Mouse (Mus musculus): ENCODE data around the gene Parvg. TPM values are rescaled to one million over a fixed set of nuclear protein-coding genes. Genes with fewer than 3 reads are reported as not detected.
A peak's percentile ranks its signal among the peaks of the same experiment; 100 is the strongest.

Parvg gene
- polyA plus RNA-seq, 1 experiment from 2014 or later, result 2.1 TPM

GRCm38 (mm10) chr15:84301641-84302420 lies 22.0 kb upstream of the Parvg start:
- peaks cover 61% of the 10 kb centered on the region for H3K4me1 ChIP-seq (ENCODE audit: insufficient read depth, low read length)
- H3K9ac ChIP-seq (replicated peaks; ENCODE audit: low read length), result no peak overlapping the region
- H3K4me3 ChIP-seq (ENCODE audit: low read length), result no peak overlapping the region
- WGBS, result 64% methylated on average over 8 of the region's 8 CpGs
- H3K27me3 ChIP-seq (ENCODE audit: insufficient read depth, low read length), result 0 out of 2 replicates have a peak, but pooled peaks cover 2% of the 10 kb centered on the region
- no peak overlapping the region for H3K4me2 ChIP-seq (replicated peaks; ENCODE audit: low read depth, low read length)
- H3K36me3 ChIP-seq (ENCODE audit: insufficient read depth, low read length), result no peaks in the 10 kb centered on the region
- H3K9me3 ChIP-seq (ENCODE audit: low read length), result no peaks in the 10 kb centered on the region
- H3K27ac ChIP-seq (ENCODE audit: low read length), result no peak overlapping the region
- ATAC-seq (ENCODE audit: low FRiP score, low TSS enrichment), result no peak

GRCm38 (mm10) chr15:84303264-84303663 lies 20.6 kb upstream of the Parvg start:
- no peak overlapping the region for H3K4me2 ChIP-seq (replicated peaks; ENCODE audit: low read depth, low read length)
- H3K27ac ChIP-seq (ENCODE audit: low read length), result no peak overlapping the region
- 57% methylated on average over 10 of the region's 10 CpGs for WGBS
- H3K9me3 ChIP-seq (ENCODE audit: low read length), result no peaks in the 10 kb centered on the region
- 0 out of 2 replicates have a peak, but pooled peaks cover 2% of the 10 kb centered on the region for H3K27me3 ChIP-seq (ENCODE audit: insufficient read depth, low read length)
- H3K4me1 ChIP-seq (ENCODE audit: insufficient read depth, low read length), result peaks cover 57% of the 10 kb centered on the region
- ATAC-seq (ENCODE audit: low FRiP score, low TSS enrichment), result no peak
- H3K9ac ChIP-seq (replicated peaks; ENCODE audit: low read length), result no peak overlapping the region
- H3K36me3 ChIP-seq (ENCODE audit: insufficient read depth, low read length), result no peaks in the 10 kb centered on the region
- no peak overlapping the region for H3K4me3 ChIP-seq (ENCODE audit: low read length)

GRCm38 (mm10) chr15:84305333-84305732 lies 18.5 kb upstream of the Parvg start:
- Histone ChIP-seq H3K4me1 (ENCODE audit: insufficient read depth, low read length) (peaks cover 39% of the 10 kb centered on the region), H3K27ac (ENCODE audit: low read length) (no peak overlapping the region), H3K4me2 (replicated peaks; ENCODE audit: low read depth, low read length) (no peak overlapping the region), H3K36me3 (ENCODE audit: insufficient read depth, low read length) (no peaks in the 10 kb centered on the region), H3K9me3 (ENCODE audit: low read length) (no peaks in the 10 kb centered on the region), H3K27me3 (ENCODE audit: insufficient read depth, low read length) (no peaks in the 10 kb centered on the region), H3K9ac (replicated peaks; ENCODE audit: low read length) (no peak overlapping the region), H3K4me3 (ENCODE audit: low read length) (no peak overlapping the region)
- no peak for ATAC-seq (ENCODE audit: low FRiP score, low TSS enrichment)
- WGBS, result 35% methylated on average over 10 of the region's 10 CpGs

- Histone ChIP-seq H3K9ac (replicated peaks; ENCODE audit: low read length) (no peak overlapping the region), H3K4me2 (replicated peaks; ENCODE audit: low read depth, low read length) (no peak overlapping the region), H3K4me1 (ENCODE audit: insufficient read depth, low read length) (peaks cover 49% of the 10 kb centered on the region), H3K4me3 (ENCODE audit: low read length) (no peak overlapping the region), H3K27ac (ENCODE audit: low read length) (no peak overlapping the region), H3K9me3 (ENCODE audit: low read length) (no peaks in the 10 kb centered on the region), H3K36me3 (ENCODE audit: insufficient read depth, low read length) (no peaks in the 10 kb centered on the region), H3K27me3 (ENCODE audit: insufficient read depth, low read length) (no peaks in the 10 kb centered on the region)
- 51% methylated on average over 11 of the region's 11 CpGs for WGBS
- ATAC-seq (ENCODE audit: low FRiP score, low TSS enrichment), result no peak
Measured at GRCm38 (mm10) chr15:84310271-84310670, 13.6 kb upstream of the Parvg start.

GRCm38 (mm10) chr15:84311295-84312085 lies 12.3 kb upstream of the Parvg start:
- Histone ChIP-seq H3K9ac (replicated peaks; ENCODE audit: low read length) (no peak overlapping the region), H3K9me3 (ENCODE audit: low read length) (no peaks in the 10 kb centered on the region), H3K4me3 (ENCODE audit: low read length) (no peak overlapping the region), H3K4me2 (replicated peaks; ENCODE audit: low read depth, low read length) (no peak overlapping the region), H3K4me1 (ENCODE audit: insufficient read depth, low read length) (peaks cover 48% of the 10 kb centered on the region), H3K27ac (ENCODE audit: low read length) (no peak overlapping the region), H3K36me3 (ENCODE audit: insufficient read depth, low read length) (no peaks in the 10 kb centered on the region), H3K27me3 (ENCODE audit: insufficient read depth, low read length) (no peaks in the 10 kb centered on the region)
- no peak for ATAC-seq (ENCODE audit: low FRiP score, low TSS enrichment)
- WGBS, result 62% methylated on average over 9 of the region's 9 CpGs

- peaks cover 2% of the 10 kb centered on the region; the same call in 1 of the 2 replicates for H3K9me3 ChIP-seq (ENCODE audit: low read length)
- no peaks in the 10 kb centered on the region for H3K36me3 ChIP-seq (ENCODE audit: insufficient read depth, low read length)
- H3K4me3 ChIP-seq (ENCODE audit: low read length), result no peak overlapping the region
- 52% methylated on average over 9 of the region's 10 CpGs for WGBS
- no peak overlapping the region; the same call in 1 of the 2 replicates for H3K4me2 ChIP-seq (replicated peaks; ENCODE audit: low read depth, low read length)
- no peak overlapping the region for H3K27ac ChIP-seq (ENCODE audit: low read length)
- H3K4me1 ChIP-seq (ENCODE audit: insufficient read depth, low read length), result peaks cover 48% of the 10 kb centered on the region
- no peaks in the 10 kb centered on the region for H3K27me3 ChIP-seq (ENCODE audit: insufficient read depth, low read length)
- peak overlapping the region; percentile 39; the same call in 1 of the 2 replicates for H3K9ac ChIP-seq (replicated peaks; ENCODE audit: low read length)
- ATAC-seq (ENCODE audit: low FRiP score, low TSS enrichment), result 0 out of 2 replicates have a peak, but pooled peaks have one; percentile 44
Measured at GRCm38 (mm10) chr15:84312878-84313565, 10.8 kb upstream of the Parvg start.

GRCm38 (mm10) chr15:84313566-84313878 lies 10.3 kb upstream of the Parvg start:
- Histone ChIP-seq H3K9me3 (ENCODE audit: low read length) (peaks cover 2% of the 10 kb centered on the region; the same call in 1 of the 2 replicates), H3K27me3 (ENCODE audit: insufficient read depth, low read length) (no peaks in the 10 kb centered on the region), H3K36me3 (ENCODE audit: insufficient read depth, low read length) (no peaks in the 10 kb centered on the region), H3K9ac (replicated peaks; ENCODE audit: low read length) (peak overlapping the region; percentile 39; the same call in 1 of the 2 replicates), H3K4me2 (replicated peaks; ENCODE audit: low read depth, low read length) (no peak overlapping the region; the same call in 1 of the 2 replicates), H3K4me3 (ENCODE audit: low read length) (no peak overlapping the region), H3K27ac (ENCODE audit: low read length) (no peak overlapping the region; the same call in 1 of the 2 replicates), H3K4me1 (ENCODE audit: insufficient read depth, low read length) (peaks cover 48% of the 10 kb centered on the region)
- 24% methylated on average over 9 of the region's 9 CpGs for WGBS
- ATAC-seq (ENCODE audit: low FRiP score, low TSS enrichment), result no peak

GRCm38 (mm10) chr15:84314420-84315080 lies 9.3 kb upstream of the Parvg start:
- no peak for ATAC-seq (ENCODE audit: low FRiP score, low TSS enrichment)
- 34% methylated on average over 18 of the region's 18 CpGs for WGBS
- no peak overlapping the region for H3K4me2 ChIP-seq (replicated peaks; ENCODE audit: low read depth, low read length)
- no peaks in the 10 kb centered on the region for H3K27me3 ChIP-seq (ENCODE audit: insufficient read depth, low read length)
- peaks cover 2% of the 10 kb centered on the region; the same call in 1 of the 2 replicates for H3K9me3 ChIP-seq (ENCODE audit: low read length)
- no peak overlapping the region for H3K9ac ChIP-seq (replicated peaks; ENCODE audit: low read length)
- no peaks in the 10 kb centered on the region for H3K36me3 ChIP-seq (ENCODE audit: insufficient read depth, low read length)
- H3K27ac ChIP-seq (ENCODE audit: low read length), result peak overlapping the region; percentile 12; the same call in 1 of the 2 replicates
- peaks cover 48% of the 10 kb centered on the region for H3K4me1 ChIP-seq (ENCODE audit: insufficient read depth, low read length)
- no peak overlapping the region for H3K4me3 ChIP-seq (ENCODE audit: low read length)

All from kidney, embryonic 16.5 days (tissue).